Mouse (Mus musculus): ENCODE data around the gene Hoxd12.

DNA sequence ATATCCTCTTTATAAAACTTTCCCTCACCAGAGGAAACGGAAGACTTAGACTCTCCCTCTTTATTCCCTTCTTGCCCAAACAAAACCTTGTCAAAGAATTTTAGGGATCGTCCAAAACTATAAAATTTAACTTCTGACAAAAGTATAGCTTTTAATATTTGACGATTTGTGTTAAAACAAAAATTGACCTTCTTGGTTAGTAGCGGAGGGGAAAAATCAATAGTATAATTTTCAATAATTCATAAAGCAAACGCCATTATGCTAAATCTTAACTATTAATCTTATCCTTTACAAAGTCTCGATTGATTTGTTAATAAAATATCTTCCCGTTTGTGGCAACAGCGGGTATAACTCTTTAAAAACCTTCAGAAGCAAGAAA lies 15.5 kb downstream of the Hoxd12 start:
- no peak for TF ChIP-seq CTCF (IDR thresholded peaks at IDR 0.05; ENCODE audit: low read depth)
- no peak for TF ChIP-seq EP300 (IDR thresholded peaks at IDR 0.05; ENCODE audit: low read depth)
